Mouse (Mus musculus) spleen, postnatal 10 days (tissue): ENCODE data around the gene Gm45021.
"Not testable (repeated sequence)": the region's sequence is repeated elsewhere in the genome, so short reads cannot be mapped to it uniquely, and the experiment has no call there.

Experiments used
- DNase-seq, 2 experiments: peaks; one replicate each; pipeline ENCODE4 v3.0.0; 2021 to 2022; ENCODE audit warnings: low spot score in 2 of 2

Gene Gm45021

GRCm38 (mm10) chr6:48613464-48613863 is 24.1 kb downstream of the Gm45021 start:
- no peak for DNase-seq

GRCm38 (mm10) chr6:48614756-48615155 is 25.3 kb downstream of the Gm45021 start:
- no peak for DNase-seq

GRCm38 (mm10) chr6:48620031-48620430 is 30.6 kb downstream of the Gm45021 start:
- DNase-seq: no peak

GRCm38 (mm10) chr6:48622186-48622843 is 32.9 kb downstream of the Gm45021 start:
- DNase-seq: not testable (repeated sequence)

- DNase-seq: no peak
Measured at GRCm38 (mm10) chr6:48623460-48623859, 34.0 kb downstream of the Gm45021 start.

GRCm38 (mm10) chr6:48626464-48626863 is 37.1 kb downstream of the Gm45021 start, which contains the start of gene AI854703:
AI854703 (plus strand) TSS chr6:48626764.
- DNase-seq: no peak

GRCm38 (mm10) chr6:48626984-48627383 is 37.6 kb downstream of the Gm45021 start:
- peak in 1 of 2 experiments; percentile 31 for DNase-seq

- no peak for DNase-seq
Measured at GRCm38 (mm10) chr6:48627511-48627924, 38.1 kb downstream of the Gm45021 start.

- DNase-seq: no peak
Measured at GRCm38 (mm10) chr6:48628377-48628776, 39.0 kb downstream of the Gm45021 start.

GRCm38 (mm10) chr6:48628808-48629660 is 39.6 kb downstream of the Gm45021 start:
- peak in 1 of 2 experiments; percentile 39 for DNase-seq

- DNase-seq: no peak
Measured at GRCm38 (mm10) chr6:48629661-48630034, 40.2 kb downstream of the Gm45021 start.

GRCm38 (mm10) chr6:48630831-48631230 is 41.4 kb downstream of the Gm45021 start:
- no peak for DNase-seq

GRCm38 (mm10) chr6:48635105-48635504 is 45.7 kb downstream of the Gm45021 start:
- no peak for DNase-seq

GRCm38 (mm10) chr6:48636515-48636914 is 47.1 kb downstream of the Gm45021 start:
- no peak for DNase-seq

GRCm38 (mm10) chr6:48637811-48638500 is 48.5 kb downstream of the Gm45021 start:
- no peak for DNase-seq

GRCm38 (mm10) chr6:48638553-48638952 is 49.1 kb downstream of the Gm45021 start:
- DNase-seq: no peak

GRCm38 (mm10) chr6:48641391-48641790 is 52.0 kb downstream of the Gm45021 start:
- DNase-seq: no peak

- no peak for DNase-seq
Measured at GRCm38 (mm10) chr6:48642764-48643292, 53.4 kb downstream of the Gm45021 start.

- peak; percentile 35 to 78 for DNase-seq
Measured at GRCm38 (mm10) chr6:48645660-48646308, 56.4 kb downstream of the Gm45021 start.

- no peak for DNase-seq
Measured at GRCm38 (mm10) chr6:48646309-48646690, 56.9 kb downstream of the Gm45021 start.

- DNase-seq: peak in 1 of 2 experiments; percentile 83
Measured at GRCm38 (mm10) chr6:48646995-48647394, 57.6 kb downstream of the Gm45021 start, which contains the start of gene Gimap8. Gimap8 (plus strand) TSS chr6:48647234.
